Mouse (Mus musculus) G1E-ER4 (cell line): ENCODE data around the gene Rai14. TPM values are rescaled to one million over a fixed set of nuclear protein-coding genes. Genes with fewer than 3 reads are reported as not detected.

Experiments used
- GATA1 ChIP-seq: IDR thresholded peaks from one replicate; pipeline ENCODE4 v1.8.0; 2012; ENCODE audit warnings: low read length, inconsistent platforms
- polyA plus RNA-seq: library from polyadenylated mRNA; stranded (reverse); fragments of >175 nt; gene quantifications from 2 replicates; pipeline ENCODE4 v1.2.3, GENCODE M21; 2012

Gene Rai14
- polyA plus RNA-seq, 1 experiment, result not detected

GRCm38 (mm10) chr15:10731398-10731797 is 17.0 kb upstream of the Rai14 start:
- no peak for TF ChIP-seq GATA1

GRCm38 (mm10) chr15:10726272-10726671 is 11.8 kb upstream of the Rai14 start:
- TF ChIP-seq GATA1, result no peak

GRCm38 (mm10) chr15:10724857-10725256 is 10.4 kb upstream of the Rai14 start:
- no peak for TF ChIP-seq GATA1

GRCm38 (mm10) chr15:10723507-10723906 is 9.1 kb upstream of the Rai14 start:
- no peak for TF ChIP-seq GATA1

GRCm38 (mm10) chr15:10722629-10723339 is 8.4 kb upstream of the Rai14 start:
- no peak for TF ChIP-seq GATA1

- TF ChIP-seq GATA1, result no peak
Observed at GRCm38 (mm10) chr15:10721259-10721781, 6.9 kb upstream of the Rai14 start.

GRCm38 (mm10) chr15:10720671-10721070 is 6.2 kb upstream of the Rai14 start:
- TF ChIP-seq GATA1, result no peak

GRCm38 (mm10) chr15:10720188-10720587 is 5.8 kb upstream of the Rai14 start:
- no peak for TF ChIP-seq GATA1

- no peak for TF ChIP-seq GATA1
Observed at GRCm38 (mm10) chr15:10719511-10719910, 5.1 kb upstream of the Rai14 start.

GRCm38 (mm10) chr15:10718763-10719162 is 4.3 kb upstream of the Rai14 start:
- TF ChIP-seq GATA1, result no peak

- no peak for TF ChIP-seq GATA1
Observed at GRCm38 (mm10) chr15:10717284-10717683, 2.9 kb upstream of the Rai14 start.

- no peak for TF ChIP-seq GATA1
Observed at GRCm38 (mm10) chr15:10715966-10716365, 1.5 kb upstream of the Rai14 start.

- TF ChIP-seq GATA1, result no peak
Observed at GRCm38 (mm10) chr15:10715139-10715505, 698 bp upstream of the Rai14 start.

GRCm38 (mm10) chr15:10713626-10714316 is 653 bp downstream of the Rai14 start:
- TF ChIP-seq GATA1, result no peak

GRCm38 (mm10) chr15:10713181-10713625 is 1.2 kb downstream of the Rai14 start:
- TF ChIP-seq GATA1, result no peak

- TF ChIP-seq GATA1, result no peak
Observed at GRCm38 (mm10) chr15:10712288-10712687, 2.1 kb downstream of the Rai14 start.

- no peak for TF ChIP-seq GATA1
Observed at GRCm38 (mm10) chr15:10711231-10711630, 3.2 kb downstream of the Rai14 start.
